Mouse (Mus musculus) liver, embryonic 12.5 days (tissue): ENCODE data around the gene Elmo1. TPM values are rescaled to one million over a fixed set of nuclear protein-coding genes. Genes with fewer than 3 reads are reported as not detected.

Experiments
- ATAC-seq: fragments of 200-750 bp; cut with Nextera tagmentation; 2 replicates; pipeline ENCODE4 v1.8.0; 2017; ENCODE audit warnings: moderate number of reproducible peaks, mild to moderate bottlenecking, moderate library complexity
- H3K27ac ChIP-seq: fragments of 300-500 bp; sonication (generic); 2 replicates; pipeline ENCODE4 v1.5.1; 2016; ENCODE audit warnings: mild to moderate bottlenecking
- H3K27me3 ChIP-seq: fragments of 300-500 bp; sonication (generic); replicated peaks from 2 replicates; pipeline ENCODE4 v1.6.1; 2016; ENCODE audit warnings: mild to moderate bottlenecking, moderate library complexity
- H3K36me3 ChIP-seq: fragments of 300-500 bp; sonication (generic); 2 replicates; pipeline ENCODE4 v1.6.1; 2016; ENCODE audit warnings: mild to moderate bottlenecking, moderate library complexity
- H3K4me1 ChIP-seq: fragments of 300-500 bp; sonication (generic); 2 replicates; pipeline ENCODE4 v1.6.1; 2016
- H3K4me2 ChIP-seq: fragments of 300-500 bp; sonication (generic); 2 replicates; pipeline ENCODE4 v1.6.1; 2016; ENCODE audit warnings: mild to moderate bottlenecking, moderate library complexity
- H3K4me3 ChIP-seq: fragments of 300-500 bp; sonication (generic); 2 replicates; pipeline ENCODE4 v1.5.1; 2016; ENCODE audit warnings: mild to moderate bottlenecking, moderate library complexity
- H3K9ac ChIP-seq: fragments of 300-500 bp; sonication (generic); 2 replicates; pipeline ENCODE4 v1.6.1; 2016; ENCODE audit warnings: mild to moderate bottlenecking, moderate library complexity
- H3K9me3 ChIP-seq: fragments of 300-500 bp; sonication (generic); replicated peaks from 2 replicates; pipeline ENCODE4 v1.6.1; 2016; ENCODE audit warnings: mild to moderate bottlenecking, moderate library complexity
- WGBS: fragments of 180-500 bp; shearing (Covaris S2); methylation state at CpG from one replicate; pipeline ENCODE4 v1.1.7; 2016; ENCODE audit not compliant: insufficient replicate concordance; 5-methylcytosine and 5-hydroxymethylcytosine counted together
- polyA plus RNA-seq: library from polyadenylated mRNA; unstranded; fragments of >200 nt; fragmentation: Nextera tagmentation; extraction: Ambion mirVana; gene quantifications from 2 replicates; pipeline ENCODE4 v1.2.1, GENCODE M21; 2016

Elmo1 gene
- polyA plus RNA-seq, 1 experiment from 2014 or later = 6.2 TPM

DNA sequence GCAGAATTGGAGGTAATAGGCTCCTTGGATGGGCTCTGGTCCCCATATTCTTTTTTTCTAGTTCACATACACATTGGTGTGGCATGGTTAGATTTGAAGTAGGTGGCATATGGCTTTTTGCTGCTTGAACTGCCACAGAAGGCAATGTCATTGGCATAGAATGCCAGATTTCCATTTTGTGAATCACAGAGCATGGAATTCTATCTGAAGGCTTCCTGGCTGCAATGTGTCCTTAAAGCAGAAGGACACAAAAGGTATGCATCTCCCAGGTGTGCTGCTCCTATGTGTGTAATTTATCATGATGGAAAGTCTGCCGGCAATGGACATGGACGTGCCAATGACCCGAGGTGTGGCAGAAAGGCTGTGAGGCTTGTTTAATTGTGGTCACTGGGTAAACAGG is 371.2 kb downstream of the Elmo1 start:
- Histone ChIP-seq H3K9me3 (no peaks in the 10 kb centered on the region), H3K4me2 (no peak overlapping the region), H3K9ac (no peak overlapping the region), H3K27ac (no peak overlapping the region), H3K4me3 (no peak overlapping the region), H3K4me1 (no peaks in the 10 kb centered on the region), H3K27me3 (no peaks in the 10 kb centered on the region), H3K36me3 (no peaks in the 10 kb centered on the region)
- WGBS = 71% methylated on average over 3 of the region's 3 CpGs
- no peak for ATAC-seq

DNA sequence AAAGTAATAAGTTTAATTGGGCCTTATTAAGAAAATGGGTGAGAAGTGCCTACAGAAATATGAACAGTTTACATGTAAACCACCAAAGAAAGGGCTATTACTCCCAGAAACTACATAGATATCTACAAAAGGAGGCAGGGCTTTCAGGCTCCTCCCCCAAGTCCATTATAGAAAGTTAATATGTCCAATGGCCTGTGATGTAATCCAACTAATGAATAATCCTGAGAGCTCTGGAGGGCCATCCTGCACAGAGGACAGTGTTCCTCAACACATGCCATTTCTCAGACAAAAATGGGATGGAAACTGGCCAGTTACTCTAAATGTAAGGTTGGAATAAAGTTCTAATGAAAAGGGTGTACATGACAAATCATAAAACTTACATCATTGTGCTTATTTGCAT is 373.8 kb downstream of the Elmo1 start:
- no peaks in the 10 kb centered on the region for H3K9me3 ChIP-seq
- H3K4me3 ChIP-seq = no peak overlapping the region
- no peak for ATAC-seq
- no peak overlapping the region for H3K9ac ChIP-seq
- no peaks in the 10 kb centered on the region for H3K27me3 ChIP-seq
- no peaks in the 10 kb centered on the region for H3K36me3 ChIP-seq
- no peak overlapping the region for H3K4me2 ChIP-seq
- H3K4me1 ChIP-seq = no peaks in the 10 kb centered on the region
- no peak overlapping the region for H3K27ac ChIP-seq

DNA sequence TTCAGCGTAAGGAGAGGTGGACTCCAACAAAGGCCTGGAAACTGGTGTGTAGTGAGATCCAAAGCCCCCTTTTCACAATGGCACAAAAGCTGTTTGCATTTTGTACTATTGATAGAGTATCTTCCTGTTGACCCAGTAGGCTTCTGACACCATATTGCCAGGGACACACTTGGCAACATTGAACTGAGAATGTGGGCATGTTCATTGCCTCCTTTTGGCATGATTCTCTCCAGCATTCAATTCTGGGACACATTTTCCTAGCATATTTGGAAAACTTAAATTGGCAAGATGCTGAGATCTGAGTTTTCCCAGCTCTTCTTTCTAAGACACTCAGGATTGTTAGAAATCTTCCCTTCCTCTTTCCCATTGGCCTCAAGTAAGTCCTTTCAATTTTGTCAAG is 377.0 kb downstream of the Elmo1 start:
- no peaks in the 10 kb centered on the region for H3K36me3 ChIP-seq
- no peak for ATAC-seq
- no peaks in the 10 kb centered on the region for H3K9me3 ChIP-seq
- no peak overlapping the region for H3K9ac ChIP-seq
- H3K4me1 ChIP-seq = no peaks in the 10 kb centered on the region
- no peak overlapping the region for H3K4me2 ChIP-seq
- H3K4me3 ChIP-seq = no peak overlapping the region
- no peaks in the 10 kb centered on the region for H3K27me3 ChIP-seq
- WGBS = 88% methylated on average over 1 of the region's 1 CpGs
- no peak overlapping the region for H3K27ac ChIP-seq

DNA sequence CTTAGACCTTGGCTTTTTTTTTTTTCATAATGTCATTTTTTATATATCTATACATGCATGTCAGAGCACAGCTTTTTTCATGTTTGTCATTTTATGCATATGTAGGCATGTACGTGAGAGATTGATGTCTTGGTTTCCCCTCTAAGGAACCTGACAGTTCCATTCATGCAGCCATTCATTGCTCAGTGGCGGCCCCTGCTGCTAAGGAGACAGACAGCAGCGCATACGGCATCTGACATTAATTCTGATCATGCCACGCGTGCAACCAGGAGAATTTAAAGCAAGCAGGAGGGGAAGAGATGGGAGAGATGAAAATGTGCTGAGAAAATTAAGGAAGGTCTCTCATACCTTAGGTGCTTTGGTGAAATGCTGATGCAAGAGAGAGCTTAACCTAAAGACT is 381.3 kb downstream of the Elmo1 start:
- Histone ChIP-seq H3K27ac (no peak overlapping the region), H3K27me3 (no peaks in the 10 kb centered on the region), H3K4me3 (no peak overlapping the region), H3K9ac (no peak overlapping the region), H3K36me3 (no peaks in the 10 kb centered on the region), H3K4me1 (no peaks in the 10 kb centered on the region), H3K9me3 (no peaks in the 10 kb centered on the region), H3K4me2 (no peak overlapping the region)
- ATAC-seq = no peak
- 17% methylated on average over 6 of the region's 6 CpGs for WGBS

DNA sequence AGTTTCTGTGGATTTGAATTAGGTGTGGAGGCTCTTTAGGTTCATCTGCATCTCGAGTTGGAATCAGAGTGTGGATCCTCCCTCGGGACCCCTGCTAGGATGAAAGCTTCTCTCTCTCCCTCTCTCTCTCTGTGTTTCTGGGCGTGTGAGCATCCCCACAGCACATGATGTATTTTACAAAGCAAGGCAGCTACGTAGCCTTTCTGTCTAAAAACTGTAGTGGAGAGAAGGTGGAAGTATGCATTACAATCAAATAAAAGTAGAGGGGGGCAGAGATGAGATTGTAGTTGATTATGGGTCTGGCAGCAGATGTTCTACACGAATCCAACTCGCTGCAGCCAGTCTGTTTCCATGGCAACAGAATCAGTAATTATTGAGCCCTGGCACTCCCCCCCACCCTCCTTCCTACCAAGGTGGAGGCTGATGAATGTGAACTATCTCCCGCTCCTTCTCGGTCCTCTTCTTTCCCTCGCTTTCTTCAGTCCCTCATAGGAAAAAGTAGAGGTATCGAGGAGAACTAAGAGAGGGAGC is 382.0 kb downstream of the Elmo1 start:
- no peaks in the 10 kb centered on the region for H3K36me3 ChIP-seq
- H3K27me3 ChIP-seq = no peaks in the 10 kb centered on the region
- H3K9ac ChIP-seq = no peak overlapping the region
- H3K4me1 ChIP-seq = no peaks in the 10 kb centered on the region
- ATAC-seq = no peak
- no peak overlapping the region for H3K4me2 ChIP-seq
- no peak overlapping the region for H3K27ac ChIP-seq
- no peaks in the 10 kb centered on the region for H3K9me3 ChIP-seq
- no peak overlapping the region for H3K4me3 ChIP-seq
- 62% methylated on average over 10 of the region's 10 CpGs for WGBS

DNA sequence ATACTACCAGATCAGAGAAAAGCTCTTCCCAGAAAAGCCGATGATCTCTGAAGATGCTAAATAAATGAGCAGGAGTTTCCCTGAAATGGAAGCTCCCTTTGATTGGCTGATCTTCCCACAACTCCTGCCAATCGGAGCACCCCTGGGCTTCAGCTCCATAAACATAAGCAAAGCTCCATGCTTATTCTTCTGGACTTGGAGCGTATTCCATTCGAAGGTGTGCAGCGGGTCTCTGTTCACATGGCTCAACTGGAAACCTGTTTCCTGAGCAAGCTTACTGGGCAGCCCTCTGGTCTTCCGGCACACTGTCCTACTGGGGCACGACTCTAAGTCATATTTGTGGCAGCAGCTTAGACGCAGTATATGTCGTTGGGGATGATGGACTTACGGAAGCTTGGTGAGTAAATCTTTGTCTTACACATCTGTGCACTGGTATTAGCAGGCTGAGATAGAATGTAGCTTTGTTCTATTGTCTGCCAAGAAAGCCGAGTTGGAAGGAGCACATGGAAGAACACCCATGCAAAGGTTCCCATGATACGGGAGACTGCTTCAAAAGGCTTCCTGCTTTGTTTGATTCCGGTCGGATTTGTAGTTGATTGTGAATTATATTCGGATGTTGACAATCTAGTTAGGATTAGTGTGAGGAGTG is 382.6 kb downstream of the Elmo1 start:
- no peak for ATAC-seq
- WGBS = 75% methylated on average over 15 of the region's 15 CpGs
- H3K4me1 ChIP-seq = no peaks in the 10 kb centered on the region
- no peak overlapping the region for H3K27ac ChIP-seq
- H3K4me3 ChIP-seq = no peak overlapping the region
- H3K4me2 ChIP-seq = no peak overlapping the region
- H3K9ac ChIP-seq = no peak overlapping the region
- H3K9me3 ChIP-seq = no peaks in the 10 kb centered on the region
- H3K27me3 ChIP-seq = no peaks in the 10 kb centered on the region
- H3K36me3 ChIP-seq = no peaks in the 10 kb centered on the region

DNA sequence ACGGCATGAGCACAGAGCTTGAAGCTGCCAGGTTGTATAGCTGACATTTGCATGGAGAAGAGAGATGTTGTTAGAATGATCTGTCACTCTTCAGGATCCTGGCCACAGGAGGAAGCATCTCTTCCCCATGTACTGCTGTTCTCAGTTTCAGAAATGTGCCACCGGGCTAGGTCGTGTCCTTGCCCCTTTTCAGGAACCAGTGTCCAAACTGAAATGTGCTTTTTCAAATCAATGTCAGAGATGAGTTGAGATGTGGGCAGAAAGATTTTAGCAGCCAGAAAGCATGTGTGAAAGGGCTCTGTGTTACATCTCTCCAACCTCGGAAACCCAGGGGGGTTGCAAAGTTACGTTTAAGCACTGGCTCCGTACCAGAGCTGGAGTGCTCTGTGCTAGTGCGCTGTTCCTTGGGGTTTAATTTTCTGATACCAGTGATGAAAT is 383.3 kb downstream of the Elmo1 start:
- no peak overlapping the region for H3K4me2 ChIP-seq
- H3K27me3 ChIP-seq = no peaks in the 10 kb centered on the region
- H3K27ac ChIP-seq = no peak overlapping the region
- H3K4me1 ChIP-seq = no peaks in the 10 kb centered on the region
- no peak for ATAC-seq
- no peak overlapping the region for H3K9ac ChIP-seq
- no peaks in the 10 kb centered on the region for H3K36me3 ChIP-seq
- H3K9me3 ChIP-seq = no peaks in the 10 kb centered on the region
- no peak overlapping the region for H3K4me3 ChIP-seq
- 74% methylated on average over 7 of the region's 7 CpGs for WGBS

DNA sequence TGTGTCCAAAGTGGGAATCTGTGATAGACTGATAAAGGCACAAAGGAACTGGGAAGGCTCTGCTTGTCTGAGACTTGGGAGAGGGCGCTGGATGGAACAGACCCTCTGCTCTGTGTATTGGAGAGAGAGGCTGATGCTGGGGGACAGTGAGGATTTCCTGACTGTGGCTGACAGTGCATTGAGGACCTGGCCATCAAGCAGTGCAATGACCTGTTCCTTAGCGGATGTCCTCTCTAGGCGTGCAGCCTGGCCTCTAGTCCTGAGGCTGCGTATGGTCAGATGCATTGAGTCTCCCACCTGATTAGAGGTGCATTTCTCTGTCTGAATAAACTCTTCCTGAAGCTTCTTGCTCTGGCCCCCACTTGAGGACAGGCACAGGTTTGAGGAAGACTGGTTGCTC is 384.2 kb downstream of the Elmo1 start:
- Histone ChIP-seq H3K4me1 (no peaks in the 10 kb centered on the region), H3K9me3 (no peaks in the 10 kb centered on the region), H3K27me3 (no peaks in the 10 kb centered on the region), H3K4me2 (no peak overlapping the region), H3K9ac (no peak overlapping the region), H3K27ac (no peak overlapping the region), H3K36me3 (no peaks in the 10 kb centered on the region), H3K4me3 (no peak overlapping the region)
- ATAC-seq = no peak
- WGBS = 81% methylated on average over 4 of the region's 4 CpGs

DNA sequence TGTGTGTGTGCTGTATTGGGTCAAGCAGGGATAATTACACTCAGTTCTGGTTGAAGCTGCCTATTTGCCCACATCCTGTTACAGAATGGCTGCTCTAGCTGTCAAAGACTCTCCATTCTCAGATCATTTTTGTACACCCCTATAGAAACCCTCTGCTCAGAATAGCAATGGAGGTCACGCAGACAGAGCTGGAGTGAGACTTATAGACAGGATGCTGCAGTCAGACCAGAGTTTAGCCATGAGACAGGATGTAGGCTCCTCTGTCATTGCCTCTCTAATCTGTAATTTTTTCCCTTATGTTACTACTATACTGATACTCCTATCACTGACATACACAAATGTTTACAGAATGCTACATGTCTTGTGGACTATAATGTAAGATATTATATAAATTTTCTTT is 391.4 kb downstream of the Elmo1 start:
- Histone ChIP-seq H3K4me2 (no peak overlapping the region), H3K36me3 (no peaks in the 10 kb centered on the region), H3K27ac (no peak overlapping the region), H3K9ac (no peak overlapping the region), H3K27me3 (no peaks in the 10 kb centered on the region), H3K9me3 (no peaks in the 10 kb centered on the region), H3K4me1 (no peaks in the 10 kb centered on the region), H3K4me3 (no peak overlapping the region)
- 74% methylated on average over 1 of the region's 1 CpGs for WGBS
- no peak for ATAC-seq

DNA sequence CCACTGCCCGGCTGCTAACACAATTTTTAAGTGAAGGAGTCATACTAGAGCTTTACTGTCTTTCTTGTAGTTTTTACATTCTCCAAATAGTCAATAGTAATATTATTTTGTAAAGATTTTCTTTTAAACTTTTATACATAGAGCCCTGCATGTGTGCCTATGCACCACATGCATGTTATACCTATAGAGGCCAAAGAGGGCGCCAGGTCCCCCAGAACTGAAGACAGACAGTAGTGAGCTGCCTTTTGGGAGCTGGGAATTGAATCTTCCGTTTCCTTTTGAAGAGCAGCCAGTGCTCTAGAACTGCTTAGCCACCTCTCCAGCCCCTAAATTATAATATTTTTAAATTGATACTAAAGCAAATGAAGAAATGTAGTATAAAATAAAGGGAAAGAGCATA is 398.7 kb downstream of the Elmo1 start:
- no peaks in the 10 kb centered on the region for H3K27me3 ChIP-seq
- no peak overlapping the region for H3K4me3 ChIP-seq
- ATAC-seq = no peak
- no peaks in the 10 kb centered on the region for H3K36me3 ChIP-seq
- no peak overlapping the region for H3K27ac ChIP-seq
- WGBS = 56% methylated on average over 3 of the region's 3 CpGs
- 0 out of 2 replicates have a peak, but pooled peaks cover 3% of the 10 kb centered on the region for H3K4me1 ChIP-seq
- H3K9ac ChIP-seq = no peak overlapping the region
- H3K9me3 ChIP-seq = no peaks in the 10 kb centered on the region
- no peak overlapping the region for H3K4me2 ChIP-seq

DNA sequence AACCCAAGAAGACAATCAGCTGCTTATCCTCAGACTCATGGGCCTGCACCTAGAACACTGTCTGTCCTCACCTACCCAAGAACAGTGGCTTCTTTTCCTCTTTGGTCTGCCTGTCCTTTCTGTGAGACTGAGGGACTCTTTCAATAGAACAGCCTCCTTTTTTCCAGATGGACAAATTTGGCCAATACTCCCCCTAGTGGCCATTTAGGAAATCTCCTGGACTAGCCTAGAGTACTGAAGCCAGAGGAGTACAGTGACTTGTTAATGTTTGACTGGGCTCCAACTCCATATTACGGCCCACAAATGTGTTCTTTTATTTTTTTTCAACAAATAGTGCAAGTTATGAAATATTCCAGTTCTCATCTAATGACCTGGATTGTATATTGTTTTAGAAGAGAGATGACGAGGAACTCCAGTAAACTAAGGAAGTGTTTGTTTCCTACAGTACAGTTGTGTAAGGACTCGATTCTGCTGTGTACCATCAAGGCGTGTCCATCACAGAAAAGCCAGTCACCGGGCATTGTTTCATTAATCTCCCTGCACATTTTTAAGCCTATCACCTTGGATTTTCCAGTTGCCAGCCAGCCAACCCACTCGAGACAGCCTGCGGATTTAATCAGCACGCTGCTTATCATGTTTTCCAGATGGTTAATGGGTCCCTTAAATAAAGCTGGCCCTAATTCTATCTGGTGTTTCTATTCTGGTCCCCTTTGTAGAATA is 399.5 kb downstream of the Elmo1 start:
- H3K36me3 ChIP-seq = no peaks in the 10 kb centered on the region
- ATAC-seq = no peak
- WGBS = 57% methylated on average over 8 of the region's 8 CpGs

DNA sequence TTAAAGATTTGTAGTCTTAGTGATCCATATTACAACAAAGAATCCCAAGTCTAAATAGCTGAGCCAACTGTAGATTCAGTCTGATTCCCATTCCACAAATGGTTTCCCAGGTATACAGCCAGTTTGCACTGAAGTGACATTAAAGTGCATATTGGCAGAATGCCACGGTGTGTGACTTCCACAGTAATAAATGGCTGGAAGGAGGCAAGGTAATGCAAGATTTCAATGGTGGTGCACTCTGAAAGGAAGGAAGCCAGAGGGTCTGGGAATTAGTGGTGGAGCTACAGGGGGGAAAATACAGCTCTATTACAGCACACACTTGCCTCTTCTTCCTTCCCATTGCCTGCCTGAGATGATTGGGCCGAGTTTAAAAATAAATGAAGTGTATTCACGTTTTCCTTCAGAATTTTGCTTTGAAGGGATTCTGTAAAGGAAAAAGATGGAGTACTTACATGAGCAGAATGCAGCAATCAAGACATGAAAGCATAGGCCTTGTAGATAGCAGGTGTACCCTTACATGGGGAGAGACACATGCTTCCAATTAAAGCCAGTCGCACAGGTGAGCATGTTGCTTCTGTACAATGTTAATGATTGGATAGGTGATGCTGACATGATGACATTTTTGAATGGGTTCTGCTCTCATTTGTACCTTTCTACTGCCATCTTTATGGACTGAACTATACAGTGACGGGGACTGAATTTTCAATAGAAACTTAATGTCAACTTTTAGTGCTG is 400.6 kb downstream of the Elmo1 start:
- Histone ChIP-seq H3K27ac (no peak overlapping the region), H3K4me3 (no peak overlapping the region), H3K36me3 (no peaks in the 10 kb centered on the region), H3K4me1 (0 out of 2 replicates have a peak, but pooled peaks cover 3% of the 10 kb centered on the region), H3K9ac (no peak overlapping the region), H3K9me3 (no peaks in the 10 kb centered on the region), H3K4me2 (no peak overlapping the region), H3K27me3 (no peaks in the 10 kb centered on the region)
- WGBS = 73% methylated on average over 5 of the region's 5 CpGs
- no peak for ATAC-seq

More for the DNA sequence above, 399.5 kb downstream of the Elmo1 start:
- Histone ChIP-seq H3K4me2 (no peak overlapping the region), H3K4me3 (no peak overlapping the region), H3K9me3 (no peaks in the 10 kb centered on the region), H3K27ac (no peak overlapping the region), H3K4me1 (0 out of 2 replicates have a peak, but pooled peaks cover 3% of the 10 kb centered on the region), H3K9ac (no peak overlapping the region), H3K27me3 (no peaks in the 10 kb centered on the region)
